ENCODE assay signal across 8 mouse cellular contexts in genomic region chr16:23897984-23898586, GRCm38 (mm10). TPM values are rescaled to one million over a fixed set of nuclear protein-coding genes. Genes with fewer than 3 reads are reported as not detected.
DNase-seq lines count a peak whose midpoint lies in the region; ATAC-seq and TF ChIP-seq lines count a peak whose summit lies in the region.

No protein-coding gene starts in this region.

- H3K9me3 ChIP-seq in hindbrain, embryonic 10.5 days, result no peaks in the 10 kb centered on the region
- H3K9me3 ChIP-seq in lung, embryonic 14.5 days (ENCODE audit: low read depth, low read length), result no peaks in the 10 kb centered on the region

- H3K27me3 ChIP-seq in hindbrain, embryonic 10.5 days (ENCODE audit: insufficient read depth, poor library complexity, severe bottlenecking), result peaks cover 10% of the 10 kb centered on the region
- H3K27me3 ChIP-seq in lung, embryonic 14.5 days (ENCODE audit: insufficient read depth, low read length), result no peaks in the 10 kb centered on the region

- peak overlapping the region; percentile 33 for H3K4me2 ChIP-seq in lung, embryonic 14.5 days

- H3K9ac ChIP-seq in lung, embryonic 14.5 days, result no peak overlapping the region

- no peaks in the 10 kb centered on the region for H3K36me3 ChIP-seq in hindbrain, embryonic 10.5 days
- H3K36me3 ChIP-seq in lung, embryonic 14.5 days (ENCODE audit: insufficient read depth), result no peaks in the 10 kb centered on the region

- ATAC-seq in lung, embryonic 14.5 days (ENCODE audit: insufficient read depth), result peak; percentile 77
- peak; percentile 47; the same call in 1 of the 2 replicates for ATAC-seq in neutrophil, adult 5-6 weeks (ENCODE audit: extremely low read depth, insufficient number of reproducible peaks, low FRiP score, poor library complexity, severe bottlenecking)

- peak overlapping the region; percentile 39 for H3K4me3 ChIP-seq in hindbrain, embryonic 10.5 days
- no peak overlapping the region for H3K4me3 ChIP-seq in lung, embryonic 14.5 days (ENCODE audit: low read depth, low read length)

- peak; percentile 89 for DNase-seq in NIH3T3 (ENCODE audit: low read depth)
- DNase-seq in cerebellum, adult 9-10 months, result peak; percentile 59
- DNase-seq in frontal cortex, adult 2 months (ENCODE audit: extremely low spot score in 1 of 2, low spot score in 1 of 2), result peak; percentile 57 to 86
- DNase-seq in hindbrain, embryonic 10.5 days (ENCODE audit: low spot score), result peak; percentile 70
- DNase-seq in layer of hippocampus, adult 9-10 months (ENCODE audit: low spot score), result peak; percentile 62
- DNase-seq in lung, embryonic 14.5 days, result peak; percentile 90
- DNase-seq in thymus, adult 18-20 months, result peak; percentile 17 to 18

- peaks cover 21% of the 10 kb centered on the region for H3K4me1 ChIP-seq in hindbrain, embryonic 10.5 days (replicated peaks)
- H3K4me1 ChIP-seq in lung, embryonic 14.5 days (ENCODE audit: insufficient read depth), result no peaks in the 10 kb centered on the region; the same call in 1 of the 2 replicates

- TF ChIP-seq CTCF in lung, embryonic 14.5 days (IDR thresholded peaks at IDR 0.05; ENCODE audit: low read depth), result peak; percentile 78

- 22% methylated on average over 15 of the region's 15 CpGs for WGBS in hindbrain, embryonic 10.5 days
- 13% methylated on average over 15 of the region's 15 CpGs for WGBS in lung, embryonic 14.5 days

- H3K27ac ChIP-seq in hindbrain, embryonic 10.5 days, result 0 out of 2 replicates have a peak overlapping the region, but pooled peaks have one; percentile 45
- H3K27ac ChIP-seq in lung, embryonic 14.5 days (ENCODE audit: low read depth), result no peak overlapping the region

RNA-seq across cellular contexts. Expression of gene Sst, which starts 7.3 kb away (rescaled TPM):
- polyA plus RNA-seq in frontal cortex, adult 2 months (2012; rRNA removed), result 475 and 566 TPM in 2 replicates
- polyA plus RNA-seq in hindbrain, embryonic 10.5 days (2016; fragmentation: Nextera tagmentation; extraction: Ambion mirVana), result 101 and 111 TPM in 2 replicates
- not detected in 2 replicates for polyA plus RNA-seq in lung, embryonic 14.5 days (2014; fragmentation: Nextera tagmentation; extraction: Ambion mirVana)
- not detected in 2 replicates for total RNA-seq in neutrophil, adult 5-6 weeks (2017)

RNA-seq across cellular contexts. Expression of gene Rtp2, which starts 34.1 kb away (rescaled TPM):
- 0.48 and 0.55 TPM in 2 replicates for polyA plus RNA-seq in frontal cortex, adult 2 months (2012; rRNA removed)
- polyA plus RNA-seq in hindbrain, embryonic 10.5 days (2016; fragmentation: Nextera tagmentation; extraction: Ambion mirVana), result not detected in 2 replicates
- not detected in 2 replicates for polyA plus RNA-seq in lung, embryonic 14.5 days (2014; fragmentation: Nextera tagmentation; extraction: Ambion mirVana)
- not detected in 2 replicates for total RNA-seq in neutrophil, adult 5-6 weeks (2017)

Comparison
In these comparisons a context has a peak if more than half of its experiments do, and no peak if none do; other contexts are left out.
1. DNase-seq: peak in every context shown above with its lines; median percentile 90 in lung, embryonic 14.5 days; 89 in NIH3T3; 72 in frontal cortex, adult 2 months; 70 in hindbrain, embryonic 10.5 days; 62 in layer of hippocampus, adult 9-10 months; 59 in cerebellum, adult 9-10 months; 18 in thymus, adult 18-20 months.
2. RNA of gene Sst, which starts 7.3 kb away (polyA plus RNA-seq): 475 to 566 TPM in frontal cortex, adult 2 months and 101 to 111 TPM in hindbrain, embryonic 10.5 days; not detected in lung, embryonic 14.5 days; every median in the first group is over 10 times any median in the second.